Mouse (Mus musculus) embryonic facial prominence, embryonic 15.5 days (tissue): ENCODE results near the gene Grhl1. TPM values are rescaled to one million over a fixed set of nuclear protein-coding genes. Genes with fewer than 3 reads are reported as not detected.
A peak's percentile ranks its signal among the peaks of the same experiment; 100 is the strongest.
"Not testable (repeated sequence)": the region's sequence is repeated elsewhere in the genome, so short reads cannot be mapped to it uniquely, and the experiment has no call there.

Experiments used
- ATAC-seq: fragments of 200-750 bp; cut with Nextera tagmentation; 2 replicates; pipeline ENCODE4 v1.8.0; 2017; ENCODE audit warnings: low read depth, moderate TSS enrichment; ENCODE audit not compliant: insufficient number of reproducible peaks, low FRiP score, low TSS enrichment
- H3K27ac ChIP-seq: fragments of 300-500 bp; sonication (generic); replicated peaks from 2 replicates; pipeline ENCODE4 v1.5.1; 2015; ENCODE audit warnings: mild to moderate bottlenecking, inconsistent platforms
- H3K27me3 ChIP-seq: fragments of 300-500 bp; sonication (generic); 2 replicates; pipeline ENCODE4 v1.6.1; 2015; ENCODE audit warnings: inconsistent platforms
- H3K36me3 ChIP-seq: fragments of 300-500 bp; sonication (generic); 2 replicates; pipeline ENCODE4 v1.6.1; 2015; ENCODE audit warnings: mild to moderate bottlenecking, inconsistent platforms
- H3K4me1 ChIP-seq: fragments of 300-500 bp; sonication (generic); 2 replicates; pipeline ENCODE4 v1.6.1; 2015; ENCODE audit warnings: inconsistent platforms
- H3K4me2 ChIP-seq: fragments of 300-500 bp; sonication (generic); replicated peaks from 2 replicates; pipeline ENCODE4 v1.6.1; 2015; ENCODE audit warnings: mild to moderate bottlenecking, inconsistent platforms
- H3K4me3 ChIP-seq: fragments of 300-500 bp; sonication (generic); replicated peaks from 2 replicates; pipeline ENCODE4 v1.5.1; 2015; ENCODE audit warnings: mild to moderate bottlenecking, inconsistent platforms
- H3K9ac ChIP-seq: fragments of 300-500 bp; sonication (generic); 2 replicates; pipeline ENCODE4 v1.6.1; 2015; ENCODE audit warnings: inconsistent platforms
- H3K9me3 ChIP-seq: fragments of 300-500 bp; sonication (generic); replicated peaks from 2 replicates; pipeline ENCODE4 v1.6.1; 2016; ENCODE audit warnings: inconsistent platforms
- WGBS: fragments of 180-500 bp; shearing (Covaris S2); methylation state at CpG from one replicate; pipeline ENCODE4 v1.1.7; 2015; 5-methylcytosine and 5-hydroxymethylcytosine counted together
- polyA plus RNA-seq: library from polyadenylated mRNA; unstranded; fragments of >200 nt; fragmentation: Nextera tagmentation; extraction: Ambion mirVana; gene quantifications from 2 replicates; pipeline ENCODE4 v1.2.1, GENCODE M21; 2015

The Grhl1 gene
- 33.1 and 37.8 TPM in 2 replicates for polyA plus RNA-seq

- WGBS, result 2% methylated on average over 63 of the region's 64 CpGs
- Histone ChIP-seq H3K9me3 (no peaks in the 10 kb centered on the region), H3K36me3 (no peaks in the 10 kb centered on the region), H3K4me3 (peak within 1 kb of the TSS; percentile 58), H3K27ac (peak within 1 kb of the TSS; percentile 53), H3K4me1 (no peaks in the 10 kb centered on the region), H3K27me3 (peaks cover 17% of the 10 kb centered on the region), H3K9ac (peak within 1 kb of the TSS; percentile 45), H3K4me2 (peak within 1 kb of the TSS; percentile 86)
- ATAC-seq, result peak; percentile 99
Measured at GRCm38 (mm10) chr12:24571523-24572392, at the start of gene Grhl1. Gene Grhl1 (plus strand): TSS chr12:24572283.

GRCm38 (mm10) chr12:24525065-24525464 lies 47.0 kb upstream of the Grhl1 start:
- 85% methylated on average over 7 of the region's 7 CpGs for WGBS
- not testable (repeated sequence) for H3K27me3 ChIP-seq, H3K36me3 ChIP-seq, H3K9ac ChIP-seq, H3K27ac ChIP-seq, H3K4me1 ChIP-seq, H3K9me3 ChIP-seq, ATAC-seq, H3K4me2 ChIP-seq, H3K4me3 ChIP-seq

GRCm38 (mm10) chr12:24536390-24536789 lies 35.7 kb upstream of the Grhl1 start:
- no peaks in the 10 kb centered on the region for H3K27me3 ChIP-seq
- H3K9ac ChIP-seq, result no peak overlapping the region
- no peaks in the 10 kb centered on the region for H3K9me3 ChIP-seq
- H3K27ac ChIP-seq, result no peak overlapping the region; the same call in 1 of the 2 replicates
- H3K36me3 ChIP-seq, result peaks cover 10% of the 10 kb centered on the region; the same call in 1 of the 2 replicates
- H3K4me1 ChIP-seq, result no peaks in the 10 kb centered on the region
- 52% methylated on average over 5 of the region's 5 CpGs for WGBS
- no peak for ATAC-seq
- H3K4me3 ChIP-seq, result no peak overlapping the region
- H3K4me2 ChIP-seq, result no peak overlapping the region

GRCm38 (mm10) chr12:24537201-24537600 lies 34.9 kb upstream of the Grhl1 start:
- no peak overlapping the region for H3K4me3 ChIP-seq
- peaks cover 7% of the 10 kb centered on the region; the same call in 1 of the 2 replicates for H3K36me3 ChIP-seq
- H3K9me3 ChIP-seq, result no peaks in the 10 kb centered on the region
- 53% methylated on average over 2 of the region's 2 CpGs for WGBS
- H3K27me3 ChIP-seq, result no peaks in the 10 kb centered on the region
- H3K9ac ChIP-seq, result no peak overlapping the region
- no peak for ATAC-seq
- H3K4me2 ChIP-seq, result no peak overlapping the region
- peak overlapping the region; percentile 58 for H3K27ac ChIP-seq
- no peaks in the 10 kb centered on the region for H3K4me1 ChIP-seq

GRCm38 (mm10) chr12:24537965-24538364 lies 34.1 kb upstream of the Grhl1 start:
- no peaks in the 10 kb centered on the region for H3K27me3 ChIP-seq
- no peak overlapping the region for H3K9ac ChIP-seq
- no peaks in the 10 kb centered on the region for H3K9me3 ChIP-seq
- H3K27ac ChIP-seq, result peak overlapping the region; percentile 58
- ATAC-seq, result no peak
- no peaks in the 10 kb centered on the region for H3K4me1 ChIP-seq
- no peak overlapping the region for H3K4me3 ChIP-seq
- no peak overlapping the region for H3K4me2 ChIP-seq
- 71% methylated on average over 4 of the region's 4 CpGs for WGBS
- H3K36me3 ChIP-seq, result peaks cover 3% of the 10 kb centered on the region; the same call in 1 of the 2 replicates

- WGBS, result 79% methylated on average over 16 of the region's 16 CpGs
- ATAC-seq, result no peak
Measured at GRCm38 (mm10) chr12:24541426-24542154, 30.5 kb upstream of the Grhl1 start.

GRCm38 (mm10) chr12:24547686-24548085 lies 24.4 kb upstream of the Grhl1 start:
- Histone ChIP-seq H3K4me1 (no peaks in the 10 kb centered on the region), H3K36me3 (peaks cover 12% of the 10 kb centered on the region; the same call in 1 of the 2 replicates), H3K4me3 (no peak overlapping the region), H3K9me3 (no peaks in the 10 kb centered on the region), H3K9ac (no peak overlapping the region), H3K4me2 (no peak overlapping the region), H3K27ac (no peak overlapping the region), H3K27me3 (no peaks in the 10 kb centered on the region)
- WGBS, result 70% methylated on average over 8 of the region's 8 CpGs
- no peak for ATAC-seq

More at GRCm38 (mm10) chr12:24541426-24542154, 30.5 kb upstream of the Grhl1 start:
- Histone ChIP-seq H3K27me3 (no peaks in the 10 kb centered on the region), H3K9me3 (no peaks in the 10 kb centered on the region), H3K4me1 (no peaks in the 10 kb centered on the region), H3K4me3 (no peak overlapping the region), H3K9ac (no peak overlapping the region), H3K27ac (no peak overlapping the region), H3K36me3 (no peaks in the 10 kb centered on the region), H3K4me2 (no peak overlapping the region)

GRCm38 (mm10) chr12:24548885-24549284 lies 23.2 kb upstream of the Grhl1 start:
- Histone ChIP-seq H3K9ac (no peak overlapping the region), H3K4me3 (no peak overlapping the region), H3K9me3 (no peaks in the 10 kb centered on the region), H3K4me2 (no peak overlapping the region), H3K27me3 (no peaks in the 10 kb centered on the region), H3K27ac (no peak overlapping the region), H3K4me1 (no peaks in the 10 kb centered on the region), H3K36me3 (peaks cover 12% of the 10 kb centered on the region; the same call in 1 of the 2 replicates)
- ATAC-seq, result no peak
- WGBS, result 87% methylated on average over 6 of the region's 6 CpGs

- Histone ChIP-seq H3K4me1 (no peaks in the 10 kb centered on the region), H3K36me3 (peaks cover 6% of the 10 kb centered on the region; the same call in 1 of the 2 replicates), H3K9ac (no peak overlapping the region), H3K9me3 (no peaks in the 10 kb centered on the region), H3K4me3 (no peak overlapping the region), H3K4me2 (no peak overlapping the region), H3K27me3 (no peaks in the 10 kb centered on the region), H3K27ac (no peak overlapping the region)
- 72% methylated on average over 2 of the region's 2 CpGs for WGBS
- no peak for ATAC-seq
Measured at GRCm38 (mm10) chr12:24552531-24552930, 19.6 kb upstream of the Grhl1 start.

- 70% methylated on average over 8 of the region's 8 CpGs for WGBS
- no peaks in the 10 kb centered on the region for H3K36me3 ChIP-seq
- ATAC-seq, result no peak
Measured at GRCm38 (mm10) chr12:24555976-24556375, 16.1 kb upstream of the Grhl1 start.

GRCm38 (mm10) chr12:24563395-24563960 lies 8.6 kb upstream of the Grhl1 start:
- Histone ChIP-seq H3K9me3 (no peaks in the 10 kb centered on the region), H3K4me3 (no peak overlapping the region), H3K4me1 (no peaks in the 10 kb centered on the region), H3K4me2 (no peak overlapping the region), H3K36me3 (no peaks in the 10 kb centered on the region), H3K27me3 (no peaks in the 10 kb centered on the region), H3K27ac (no peak overlapping the region), H3K9ac (no peak overlapping the region)
- 69% methylated on average over 7 of the region's 7 CpGs for WGBS
- ATAC-seq, result no peak

More at GRCm38 (mm10) chr12:24555976-24556375, 16.1 kb upstream of the Grhl1 start:
- H3K4me3 ChIP-seq, result no peak overlapping the region
- no peak overlapping the region for H3K4me2 ChIP-seq
- no peak overlapping the region for H3K27ac ChIP-seq
- H3K9me3 ChIP-seq, result no peaks in the 10 kb centered on the region
- no peaks in the 10 kb centered on the region for H3K4me1 ChIP-seq
- H3K9ac ChIP-seq, result no peak overlapping the region
- H3K27me3 ChIP-seq, result no peaks in the 10 kb centered on the region
